Mouse (Mus musculus) liver, embryonic 12.5 days (tissue): ENCODE results near the gene Gm8453. TPM values are rescaled to one million over a fixed set of nuclear protein-coding genes. Genes with fewer than 3 reads are reported as not detected.
"Not testable (repeated sequence)": the region's sequence is repeated elsewhere in the genome, so short reads cannot be mapped to it uniquely, and the experiment has no call there.

Source experiments
- ATAC-seq: fragments of 200-750 bp; cut with Nextera tagmentation; 2 replicates; pipeline ENCODE4 v1.8.0; 2017; ENCODE audit warnings: moderate number of reproducible peaks, mild to moderate bottlenecking, moderate library complexity
- H3K27ac ChIP-seq: fragments of 300-500 bp; sonication (generic); 2 replicates; pipeline ENCODE4 v1.5.1; 2016; ENCODE audit warnings: mild to moderate bottlenecking
- H3K27me3 ChIP-seq: fragments of 300-500 bp; sonication (generic); replicated peaks from 2 replicates; pipeline ENCODE4 v1.6.1; 2016; ENCODE audit warnings: mild to moderate bottlenecking, moderate library complexity
- H3K36me3 ChIP-seq: fragments of 300-500 bp; sonication (generic); 2 replicates; pipeline ENCODE4 v1.6.1; 2016; ENCODE audit warnings: mild to moderate bottlenecking, moderate library complexity
- H3K4me1 ChIP-seq: fragments of 300-500 bp; sonication (generic); 2 replicates; pipeline ENCODE4 v1.6.1; 2016
- H3K4me2 ChIP-seq: fragments of 300-500 bp; sonication (generic); 2 replicates; pipeline ENCODE4 v1.6.1; 2016; ENCODE audit warnings: mild to moderate bottlenecking, moderate library complexity
- H3K4me3 ChIP-seq: fragments of 300-500 bp; sonication (generic); 2 replicates; pipeline ENCODE4 v1.5.1; 2016; ENCODE audit warnings: mild to moderate bottlenecking, moderate library complexity
- H3K9ac ChIP-seq: fragments of 300-500 bp; sonication (generic); 2 replicates; pipeline ENCODE4 v1.6.1; 2016; ENCODE audit warnings: mild to moderate bottlenecking, moderate library complexity
- H3K9me3 ChIP-seq: fragments of 300-500 bp; sonication (generic); replicated peaks from 2 replicates; pipeline ENCODE4 v1.6.1; 2016; ENCODE audit warnings: mild to moderate bottlenecking, moderate library complexity
- WGBS: fragments of 180-500 bp; shearing (Covaris S2); methylation state at CpG from one replicate; pipeline ENCODE4 v1.1.7; 2016; ENCODE audit not compliant: insufficient replicate concordance; 5-methylcytosine and 5-hydroxymethylcytosine counted together
- polyA plus RNA-seq: library from polyadenylated mRNA; unstranded; fragments of >200 nt; fragmentation: Nextera tagmentation; extraction: Ambion mirVana; gene quantifications from 2 replicates; pipeline ENCODE4 v1.2.1, GENCODE M21; 2016

Gene Gm8453
- not detected in 2 replicates for polyA plus RNA-seq

GRCm38 (mm10) chr7:22229384-22229783 lies at the start of gene Gm8453:
Gene Gm8453 (minus strand): TSS chr7:22229484.
- H3K4me3 ChIP-seq, ATAC-seq: not testable (repeated sequence)
- WGBS, result 15% methylated on average over 2 of the region's 2 CpGs

GRCm38 (mm10) chr7:22201164-22201563 lies 28.1 kb downstream of the Gm8453 start, which contains the start of gene Gm8653:
Gene Gm8653 (minus strand): TSS chr7:22201264.
- not testable (repeated sequence) for H3K36me3 ChIP-seq, H3K9ac ChIP-seq, H3K9me3 ChIP-seq, H3K4me3 ChIP-seq, H3K4me1 ChIP-seq, H3K4me2 ChIP-seq, ATAC-seq, H3K27ac ChIP-seq, H3K27me3 ChIP-seq
- WGBS, result no CpG with 5 or more reads among the region's 2 CpGs

More at GRCm38 (mm10) chr7:22229384-22229783, at the start of gene Gm8453:
- not testable (repeated sequence) for H3K4me1 ChIP-seq, H3K9me3 ChIP-seq, H3K9ac ChIP-seq, H3K27ac ChIP-seq, H3K36me3 ChIP-seq, H3K4me2 ChIP-seq, H3K27me3 ChIP-seq

GRCm38 (mm10) chr7:22189077-22189476 lies 40.2 kb downstream of the Gm8453 start, which contains the start of gene Vmn1r143:
Gene Vmn1r143 (plus strand): TSS chr7:22189377.
- H3K4me1 ChIP-seq, ATAC-seq, H3K27me3 ChIP-seq, H3K9me3 ChIP-seq, H3K4me2 ChIP-seq, H3K4me3 ChIP-seq, H3K36me3 ChIP-seq, H3K9ac ChIP-seq, H3K27ac ChIP-seq: not testable (repeated sequence)
- WGBS, result no CpG with 5 or more reads among the region's 3 CpGs

Other genes starting within 250 kb of the Gm8453 start
- not detected in 2 replicates for gene Vmn1r137, start 234.9 kb downstream of the Gm8453 start, polyA plus RNA-seq
- gene Vmn1r138, start 200.6 kb downstream of the Gm8453 start, polyA plus RNA-seq, result not detected in 2 replicates
- gene Gm6176, start 173.2 kb downstream of the Gm8453 start, polyA plus RNA-seq, result not detected in 2 replicates
- not detected in 2 replicates for gene Vmn1r139, start 160.4 kb downstream of the Gm8453 start, polyA plus RNA-seq
- gene Gm16451, start 111.2 kb downstream of the Gm8453 start, polyA plus RNA-seq, result not detected in 2 replicates
- not detected in 2 replicates for gene Gm10666, start 94.7 kb downstream of the Gm8453 start, polyA plus RNA-seq
- gene Vmn1r142, start 65.4 kb downstream of the Gm8453 start, polyA plus RNA-seq, result not detected in 2 replicates
- gene Vmn1r143, start 40.1 kb downstream of the Gm8453 start, polyA plus RNA-seq, result not detected in 2 replicates
- not detected in 2 replicates for gene Gm8653, start 28.2 kb downstream of the Gm8453 start, polyA plus RNA-seq
- gene Gm4187, start 100.2 kb upstream of the Gm8453 start, polyA plus RNA-seq, result not detected in 2 replicates
- not detected in 2 replicates for gene Gm8660, start 141.6 kb upstream of the Gm8453 start, polyA plus RNA-seq
- gene Vmn1r148, start 184.1 kb upstream of the Gm8453 start, polyA plus RNA-seq, result not detected in 2 replicates
- gene Vmn1r149, start 208.7 kb upstream of the Gm8453 start, polyA plus RNA-seq, result not detected in 2 replicates
- not detected in 2 replicates for gene Gm10665, start 234.6 kb upstream of the Gm8453 start, polyA plus RNA-seq